Mouse (Mus musculus) heart, postnatal 0 days (tissue): ENCODE data around the gene Mon2. TPM values are rescaled to one million over a fixed set of nuclear protein-coding genes. Genes with fewer than 3 reads are reported as not detected.

Experiments used
- ATAC-seq: fragments of 200-750 bp; cut with Nextera tagmentation; 2 replicates; pipeline ENCODE4 v1.8.0; 2017; ENCODE audit warnings: low read depth, moderate number of reproducible peaks, moderate library complexity; ENCODE audit not compliant: insufficient read depth
- DNase-seq: peaks from one replicate; pipeline ENCODE4 v3.0.0-alpha.2; 2016; ENCODE audit warnings: low spot score
- H3K27ac ChIP-seq: fragments of 300-500 bp; sonication (generic); 2 replicates; pipeline ENCODE4 v1.5.1; 2014; ENCODE audit warnings: low read depth, mild to moderate bottlenecking
- H3K27me3 ChIP-seq: fragments of 300-500 bp; sonication (generic); 2 replicates; pipeline ENCODE4 v1.6.1; 2014; ENCODE audit warnings: low read length, mixed read lengths; ENCODE audit not compliant: control insufficient read depth, insufficient read depth
- H3K36me3 ChIP-seq: fragments of 300-500 bp; sonication (generic); replicated peaks from 2 replicates; pipeline ENCODE4 v1.6.1; 2014; ENCODE audit warnings: low read length, mixed read lengths; ENCODE audit not compliant: control insufficient read depth, insufficient read depth
- H3K4me1 ChIP-seq: fragments of 300-500 bp; sonication (generic); 2 replicates; pipeline ENCODE4 v1.6.1; 2014; ENCODE audit warnings: antibody characterized with exemption; ENCODE audit not compliant: control insufficient read depth, insufficient read depth
- H3K4me2 ChIP-seq: fragments of 300-500 bp; sonication (generic); 2 replicates; pipeline ENCODE4 v1.6.1; 2014; ENCODE audit warnings: low read depth, mild to moderate bottlenecking, low read length, moderate library complexity
- H3K4me3 ChIP-seq: fragments of 300-500 bp; sonication (generic); 2 replicates; pipeline ENCODE4 v1.5.1; 2014; ENCODE audit warnings: low read depth, low read length
- H3K9ac ChIP-seq: fragments of 300-500 bp; sonication (generic); replicated peaks from 2 replicates; pipeline ENCODE4 v1.6.1; 2014; ENCODE audit warnings: low read depth, low read length, mixed read lengths
- H3K9me3 ChIP-seq: fragments of 300-500 bp; sonication (generic); replicated peaks from 2 replicates; pipeline ENCODE4 v1.6.1; 2016; ENCODE audit warnings: low read length; ENCODE audit not compliant: control insufficient read depth
- CTCF ChIP-seq: IDR thresholded peaks from 2 replicates; pipeline ENCODE4 v1.5.1; 2016; ENCODE audit warnings: antibody characterized with exemption, control low read depth, low read depth
- EP300 ChIP-seq: IDR thresholded peaks from 2 replicates; pipeline ENCODE4 v1.6.1; 2016; ENCODE audit warnings: antibody characterized with exemption, low read depth
- WGBS: fragments of 180-500 bp; shearing (Covaris S2); extraction: QIAGEN DNeasy Blood & Tissue Kit; methylation state at CpG from one replicate; pipeline ENCODE4 v1.1.7; 2014; 5-methylcytosine and 5-hydroxymethylcytosine counted together
- polyA plus RNA-seq: library from polyadenylated mRNA; unstranded; fragments of >200 nt; fragmentation: Nextera tagmentation; extraction: Ambion mirVana; gene quantifications from 2 replicates; pipeline ENCODE4 v1.2.1, GENCODE M21; 2015
- total RNA-seq: library from RNA; depleted of rRNA; stranded (reverse); fragments of >200 nt; gene quantifications from 2 replicates; pipeline ENCODE4 v1.2.3, GENCODE M21; 2014; ENCODE audit warnings: low replicate concordance

Mon2 gene
- total and polyA plus RNA-seq, 2 experiments from 2014 or later = 14.3 to 35.0 TPM

- peak; percentile 76 for DNase-seq
- H3K27me3 ChIP-seq = no peaks in the 10 kb centered on the region
- H3K27ac ChIP-seq = peak overlapping the region; percentile 100
- 1% methylated on average over 37 of the region's 115 CpGs for WGBS
- peaks cover 31% of the 10 kb centered on the region for H3K4me1 ChIP-seq
- TF ChIP-seq EP300 (no peak), CTCF (no peak)
- H3K9me3 ChIP-seq = no peaks in the 10 kb centered on the region
- ATAC-seq = peak; percentile 85
- peak overlapping the region; percentile 99 for H3K9ac ChIP-seq
- peak overlapping the region; percentile 85 for H3K4me2 ChIP-seq
- H3K4me3 ChIP-seq = peak overlapping the region; percentile 97
- 0 out of 2 replicates have a peak, but pooled peaks cover 4% of the 10 kb centered on the region for H3K36me3 ChIP-seq
Observed at GRCm38 (mm10) chr10:122985515-122986319, 90.6 kb downstream of the Mon2 start.

GRCm38 (mm10) chr10:122985252-122985514 is 91.1 kb downstream of the Mon2 start:
- 0 out of 2 replicates have a peak, but pooled peaks cover 8% of the 10 kb centered on the region for H3K36me3 ChIP-seq
- peak overlapping the region; percentile 97 for H3K4me3 ChIP-seq
- DNase-seq (no peak), ATAC-seq (0 out of 2 replicates have a peak, but pooled peaks have one; percentile 1)
- peaks cover 28% of the 10 kb centered on the region for H3K4me1 ChIP-seq
- H3K9me3 ChIP-seq = no peaks in the 10 kb centered on the region
- H3K27ac ChIP-seq = peak overlapping the region; percentile 100
- peak overlapping the region; percentile 99 for H3K9ac ChIP-seq
- no peaks in the 10 kb centered on the region for H3K27me3 ChIP-seq
- 0% methylated on average over 37 of the region's 37 CpGs for WGBS
- H3K4me2 ChIP-seq = peak overlapping the region; percentile 85
- TF ChIP-seq EP300 (no peak), CTCF (no peak)

DNA sequence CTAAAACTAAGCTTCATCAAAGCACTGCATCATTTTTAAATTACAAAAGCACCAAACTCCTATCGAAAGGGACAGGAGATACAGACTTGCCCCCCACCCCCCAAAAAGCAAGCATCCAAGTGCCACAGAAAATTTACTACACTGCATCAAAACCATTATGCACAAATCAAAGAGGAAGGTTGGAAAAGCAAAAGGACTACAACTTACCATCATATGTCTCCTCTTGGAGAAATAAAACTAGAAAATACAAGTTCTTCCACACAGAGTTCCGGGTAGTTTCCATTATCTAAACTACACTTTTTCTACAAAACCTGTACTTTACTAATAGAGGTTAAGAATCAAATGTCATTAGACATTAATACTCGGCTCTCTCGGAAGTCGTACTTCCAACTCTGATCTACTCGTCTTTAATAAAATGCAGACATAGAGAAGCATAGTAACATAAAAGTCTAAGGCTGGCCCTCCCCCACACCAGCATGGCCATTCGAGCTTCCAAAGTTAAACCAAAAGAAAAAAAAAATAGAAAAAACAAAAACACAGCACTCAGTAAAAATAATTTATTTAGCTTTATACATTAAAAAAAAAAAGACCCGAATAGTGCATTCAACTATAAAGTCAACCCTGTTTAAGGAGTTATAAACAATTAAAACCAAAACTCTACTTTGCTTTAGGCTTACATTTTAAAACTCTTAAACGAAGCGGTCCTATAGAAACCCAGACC is 91.6 kb downstream of the Mon2 start:
- 0 out of 2 replicates have a peak, but pooled peaks cover 8% of the 10 kb centered on the region for H3K36me3 ChIP-seq
- TF ChIP-seq EP300 (no peak), CTCF (no peak)
- ATAC-seq (no peak), DNase-seq (no peak)
- under 1% methylated on average over 10 of the region's 10 CpGs for WGBS
- peaks cover 28% of the 10 kb centered on the region for H3K4me1 ChIP-seq
- no peaks in the 10 kb centered on the region for H3K27me3 ChIP-seq
- H3K4me3 ChIP-seq = peak overlapping the region; percentile 97
- peak overlapping the region; percentile 100 for H3K27ac ChIP-seq
- no peaks in the 10 kb centered on the region for H3K9me3 ChIP-seq
- H3K9ac ChIP-seq = peak overlapping the region; percentile 99
- H3K4me2 ChIP-seq = peak overlapping the region; percentile 85

GRCm38 (mm10) chr10:122983579-122984530 is 92.5 kb downstream of the Mon2 start:
- WGBS = 15% methylated on average over 10 of the region's 10 CpGs
- Histone ChIP-seq H3K4me1 (peaks cover 28% of the 10 kb centered on the region), H3K9me3 (no peaks in the 10 kb centered on the region), H3K9ac (peak overlapping the region; percentile 99), H3K36me3 (peaks cover 12% of the 10 kb centered on the region; the same call in 1 of the 2 replicates), H3K27me3 (no peaks in the 10 kb centered on the region), H3K4me2 (peak overlapping the region; percentile 85), H3K27ac (peak overlapping the region; percentile 100), H3K4me3 (peak overlapping the region; percentile 97)
- DNase-seq (peak; percentile 48), ATAC-seq (no peak)
- TF ChIP-seq CTCF (no peak), EP300 (no peak)
